Mouse (Mus musculus): ENCODE results near the gene Pih1d1.
A peak's percentile ranks its signal among the peaks of the same experiment; 100 is the strongest.
"Not testable (repeated sequence)": the region's sequence is repeated elsewhere in the genome, so short reads cannot be mapped to it uniquely, and the experiment has no call there.

Gene Pih1d1

GRCm38 (mm10) chr7:45169495-45169894, 15.4 kb downstream of the Pih1d1 start:
- peak; percentile 85 for DNase-seq

- no peak for DNase-seq
These were observed 18.9 kb downstream of the Pih1d1 start for GRCm38 (mm10) chr7:45172974-45173373.

- not testable (repeated sequence) for DNase-seq
These were observed 19.7 kb downstream of the Pih1d1 start for GRCm38 (mm10) chr7:45173772-45174171.

- DNase-seq = peak; percentile 53
These were observed 20.6 kb downstream of the Pih1d1 start for GRCm38 (mm10) chr7:45174567-45175280.

- no peak for DNase-seq
These were observed 21.3 kb downstream of the Pih1d1 start for GRCm38 (mm10) chr7:45175398-45175797.

GRCm38 (mm10) chr7:45175929-45176328, 21.8 kb downstream of the Pih1d1 start:
- DNase-seq = peak; percentile 54

GRCm38 (mm10) chr7:45176356-45176755, 22.3 kb downstream of the Pih1d1 start:
- peak; percentile 51 for DNase-seq

- DNase-seq = peak; percentile 56
These were observed 24.4 kb downstream of the Pih1d1 start for GRCm38 (mm10) chr7:45178550-45178949.

GRCm38 (mm10) chr7:45179469-45179868, 25.4 kb downstream of the Pih1d1 start, which contains the start of gene Gfy:
Gfy (minus strand) TSS chr7:45179569.
- DNase-seq = no peak

- DNase-seq = peak; percentile 70
These were observed 26.9 kb downstream of the Pih1d1 start, which contains the start of gene Pth2 for GRCm38 (mm10) chr7:45180896-45181477. Pth2 (plus strand) TSS chr7:45180995.

GRCm38 (mm10) chr7:45181540-45181939, 27.4 kb downstream of the Pih1d1 start:
- peak; percentile 68 for DNase-seq

GRCm38 (mm10) chr7:45182199-45182601, 28.1 kb downstream of the Pih1d1 start:
- DNase-seq = peak; percentile 93

GRCm38 (mm10) chr7:45182606-45183005, 28.5 kb downstream of the Pih1d1 start:
- peak; percentile 58 for DNase-seq

- peak; percentile 61 for DNase-seq
These were observed 29.6 kb downstream of the Pih1d1 start for GRCm38 (mm10) chr7:45183672-45184071.

- no peak for DNase-seq
These were observed 31.8 kb downstream of the Pih1d1 start for GRCm38 (mm10) chr7:45185921-45186320.

- DNase-seq = peak; percentile 64
These were observed 35.5 kb downstream of the Pih1d1 start for GRCm38 (mm10) chr7:45189600-45189999.

- no peak for DNase-seq
These were observed 36.1 kb downstream of the Pih1d1 start for GRCm38 (mm10) chr7:45190186-45190585.

- DNase-seq = no peak
These were observed 37.1 kb downstream of the Pih1d1 start for GRCm38 (mm10) chr7:45191161-45191560.

- peak; percentile 93 for DNase-seq
These were observed 37.8 kb downstream of the Pih1d1 start for GRCm38 (mm10) chr7:45191803-45192363.

- peak; percentile 71 for DNase-seq
These were observed 38.6 kb downstream of the Pih1d1 start for GRCm38 (mm10) chr7:45192585-45193310.

- peak; percentile 85 for DNase-seq
These were observed 39.3 kb downstream of the Pih1d1 start for GRCm38 (mm10) chr7:45193406-45193805.

GRCm38 (mm10) chr7:45193871-45194785, 40.0 kb downstream of the Pih1d1 start:
- DNase-seq = peak; percentile 84
